Mouse (Mus musculus): Measurements from ENCODE around the gene Gm15217. TPM values are rescaled to one million over a fixed set of nuclear protein-coding genes. Genes with fewer than 3 reads are reported as not detected.

Gene Gm15217
- polyA plus RNA-seq, 1 experiment from 2014 or later, result 0.60 TPM

DNA sequence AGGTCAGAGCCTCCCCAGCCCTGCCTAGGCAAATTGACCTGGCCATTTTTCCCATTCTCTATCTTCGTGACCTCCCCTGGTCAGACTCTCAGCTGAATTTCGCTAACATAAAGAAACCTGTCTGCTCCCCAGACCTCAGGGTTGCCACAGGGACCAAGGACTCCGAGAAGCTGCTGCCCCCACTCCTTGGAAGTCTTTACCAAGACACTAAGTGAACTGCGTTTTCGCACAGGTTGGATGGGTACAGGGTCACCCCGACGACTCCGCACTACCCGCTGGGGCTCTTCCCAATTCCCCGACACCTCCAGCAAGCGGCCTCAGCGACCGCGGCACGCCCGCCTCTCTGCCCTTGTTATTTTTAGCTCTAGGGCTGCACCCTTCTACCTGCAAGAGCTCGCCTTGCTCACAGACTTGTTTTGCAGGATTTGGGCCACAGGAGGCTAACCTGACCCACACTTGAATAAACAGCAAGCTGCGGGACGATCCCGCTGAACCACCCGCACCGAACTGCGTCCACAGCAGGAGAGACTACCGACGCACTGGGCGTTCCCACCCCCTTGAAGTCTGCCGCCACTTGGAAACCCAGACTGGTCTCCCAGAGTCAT is 19.0 kb downstream of the Gm15217 start:
- ATAC-seq (ENCODE audit: insufficient number of reproducible peaks, low FRiP score), result 0 out of 2 replicates have a peak, but pooled peaks have one; percentile 6
- peaks cover 5% of the 10 kb centered on the region; the same call in 1 of the 2 replicates for H3K4me1 ChIP-seq (replicated peaks)
- peak overlapping the region; percentile 67 for H3K4me2 ChIP-seq
- H3K9me3 ChIP-seq (replicated peaks), result no peaks in the 10 kb centered on the region
- H3K27me3 ChIP-seq (replicated peaks), result peaks cover 21% of the 10 kb centered on the region
- 3% methylated on average over 27 of the region's 27 CpGs for WGBS
- no peak overlapping the region for H3K27ac ChIP-seq (ENCODE audit: poor library complexity, severe bottlenecking)
- peak overlapping the region; percentile 58; the same call in 1 of the 2 replicates for H3K9ac ChIP-seq
- H3K4me3 ChIP-seq, result peak overlapping the region; percentile 37
- H3K36me3 ChIP-seq, result no peaks in the 10 kb centered on the region

DNA sequence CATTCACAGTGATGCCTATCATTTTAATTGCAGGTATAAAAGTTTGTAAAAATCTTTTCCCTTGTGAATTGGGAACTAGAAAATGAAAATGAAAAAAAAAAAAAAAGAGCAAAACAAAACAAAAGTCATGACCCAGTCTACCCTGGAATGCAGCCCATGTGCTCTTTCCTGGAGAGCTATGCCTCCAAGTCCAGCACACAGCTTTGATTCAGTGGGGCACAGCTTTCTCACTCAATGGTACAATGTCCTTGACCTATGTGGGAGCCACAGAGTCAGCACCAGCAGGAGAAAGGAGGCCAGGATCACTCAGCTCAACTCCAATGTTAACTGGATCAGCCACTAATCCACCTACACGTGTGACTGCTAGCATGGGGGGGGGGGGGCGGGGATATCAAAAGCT is 20.7 kb downstream of the Gm15217 start:
- Histone ChIP-seq H3K9ac (no peak overlapping the region), H3K27me3 (replicated peaks) (peaks cover 21% of the 10 kb centered on the region), H3K9me3 (replicated peaks) (no peaks in the 10 kb centered on the region), H3K4me2 (no peak overlapping the region), H3K4me3 (no peak overlapping the region), H3K27ac (ENCODE audit: poor library complexity, severe bottlenecking) (no peak overlapping the region), H3K4me1 (replicated peaks) (peaks cover 5% of the 10 kb centered on the region; the same call in 1 of the 2 replicates), H3K36me3 (no peaks in the 10 kb centered on the region)
- ATAC-seq (ENCODE audit: insufficient number of reproducible peaks, low FRiP score), result no peak
- WGBS, result 65% methylated on average over 2 of the region's 2 CpGs

DNA sequence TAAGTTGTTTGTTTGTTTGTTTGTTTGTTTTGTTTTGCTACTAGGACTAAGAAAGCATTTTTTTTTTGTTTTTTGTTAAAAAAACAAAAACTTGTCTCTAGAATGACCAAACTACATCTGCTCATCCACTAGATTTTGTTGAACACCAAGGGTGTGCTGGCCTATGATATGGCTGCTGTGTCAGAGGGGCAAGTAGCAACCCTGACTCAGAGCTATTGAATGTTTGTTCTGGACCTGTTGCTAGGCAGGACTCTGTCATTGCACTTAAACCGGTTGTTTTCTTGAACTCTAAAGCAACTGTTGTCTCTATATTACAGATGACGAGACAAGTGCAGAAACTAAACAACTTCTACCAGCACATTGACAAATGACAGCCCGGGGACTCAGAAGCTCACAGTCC is 29.1 kb downstream of the Gm15217 start:
- H3K4me2 ChIP-seq, result no peak overlapping the region
- no peak for ATAC-seq (ENCODE audit: insufficient number of reproducible peaks, low FRiP score)
- no peak overlapping the region for H3K27ac ChIP-seq (ENCODE audit: poor library complexity, severe bottlenecking)
- no peaks in the 10 kb centered on the region for H3K27me3 ChIP-seq (replicated peaks)
- 0 out of 2 replicates have a peak, but pooled peaks cover 5% of the 10 kb centered on the region for H3K4me1 ChIP-seq (replicated peaks)
- 86% methylated on average over 3 of the region's 3 CpGs for WGBS
- H3K36me3 ChIP-seq, result no peaks in the 10 kb centered on the region
- H3K4me3 ChIP-seq, result no peak overlapping the region
- no peak overlapping the region for H3K9ac ChIP-seq
- H3K9me3 ChIP-seq (replicated peaks), result no peaks in the 10 kb centered on the region

DNA sequence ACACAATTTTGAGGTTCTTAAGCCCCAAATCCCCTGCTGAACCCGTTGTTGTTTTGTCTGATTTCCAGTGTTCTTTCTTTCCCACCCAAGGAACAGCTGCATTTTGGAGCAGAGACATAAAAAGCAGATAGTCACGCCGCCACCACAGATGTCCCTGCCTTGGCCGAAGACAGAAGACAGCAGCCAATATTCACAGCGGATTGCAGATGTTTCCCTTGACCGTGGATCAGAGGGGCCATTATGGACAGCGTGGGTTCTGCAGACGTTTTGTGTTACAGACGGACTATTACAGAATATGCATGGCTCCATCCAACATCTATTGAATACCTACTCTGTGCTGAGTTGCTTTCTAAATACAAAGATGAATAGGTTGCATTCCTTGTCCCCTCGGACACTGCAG is 29.8 kb downstream of the Gm15217 start:
- Histone ChIP-seq H3K9ac (no peak overlapping the region), H3K27ac (ENCODE audit: poor library complexity, severe bottlenecking) (no peak overlapping the region), H3K27me3 (replicated peaks) (no peaks in the 10 kb centered on the region), H3K36me3 (no peaks in the 10 kb centered on the region), H3K9me3 (replicated peaks) (no peaks in the 10 kb centered on the region), H3K4me3 (no peak overlapping the region), H3K4me2 (no peak overlapping the region), H3K4me1 (replicated peaks) (0 out of 2 replicates have a peak, but pooled peaks cover 5% of the 10 kb centered on the region)
- ATAC-seq (ENCODE audit: insufficient number of reproducible peaks, low FRiP score), result no peak
- 84% methylated on average over 10 of the region's 10 CpGs for WGBS

DNA sequence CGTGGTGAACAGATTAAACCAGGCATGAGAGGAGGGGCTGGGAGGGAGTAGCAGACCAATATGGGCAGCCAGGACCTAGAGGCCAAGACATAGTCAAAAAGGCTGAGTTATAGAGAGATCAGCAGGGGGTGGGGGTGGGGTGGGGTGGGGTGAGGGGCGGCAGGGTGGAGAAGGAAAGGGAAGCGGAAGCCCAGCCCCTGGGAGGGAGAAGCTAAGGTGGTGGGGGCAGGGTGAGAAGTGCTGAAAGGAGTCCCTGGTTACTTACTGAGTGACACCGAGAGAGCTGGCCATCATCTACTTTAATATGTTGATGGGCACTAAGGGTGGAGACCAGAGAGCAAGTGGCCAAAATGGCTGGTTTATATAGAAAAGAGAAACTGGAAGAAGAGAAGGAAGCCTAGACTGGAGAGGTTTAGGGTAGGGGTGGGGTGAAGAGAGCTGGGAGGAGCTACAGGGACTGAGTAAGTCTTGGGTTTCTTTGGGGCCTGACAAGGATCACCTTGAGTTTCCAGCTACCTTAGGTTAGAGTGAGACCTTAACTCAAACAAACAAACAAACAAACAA is 31.4 kb downstream of the Gm15217 start:
- no peak overlapping the region for H3K4me3 ChIP-seq
- H3K4me2 ChIP-seq, result no peak overlapping the region
- no peaks in the 10 kb centered on the region for H3K36me3 ChIP-seq
- H3K4me1 ChIP-seq (replicated peaks), result 0 out of 2 replicates have a peak, but pooled peaks cover 5% of the 10 kb centered on the region
- no peaks in the 10 kb centered on the region for H3K27me3 ChIP-seq (replicated peaks)
- ATAC-seq (ENCODE audit: insufficient number of reproducible peaks, low FRiP score), result 0 out of 2 replicates have a peak, but pooled peaks have one; percentile 15
- H3K9me3 ChIP-seq (replicated peaks), result no peaks in the 10 kb centered on the region
- no peak overlapping the region for H3K27ac ChIP-seq (ENCODE audit: poor library complexity, severe bottlenecking)
- 50% methylated on average over 4 of the region's 4 CpGs for WGBS
- no peak overlapping the region for H3K9ac ChIP-seq

DNA sequence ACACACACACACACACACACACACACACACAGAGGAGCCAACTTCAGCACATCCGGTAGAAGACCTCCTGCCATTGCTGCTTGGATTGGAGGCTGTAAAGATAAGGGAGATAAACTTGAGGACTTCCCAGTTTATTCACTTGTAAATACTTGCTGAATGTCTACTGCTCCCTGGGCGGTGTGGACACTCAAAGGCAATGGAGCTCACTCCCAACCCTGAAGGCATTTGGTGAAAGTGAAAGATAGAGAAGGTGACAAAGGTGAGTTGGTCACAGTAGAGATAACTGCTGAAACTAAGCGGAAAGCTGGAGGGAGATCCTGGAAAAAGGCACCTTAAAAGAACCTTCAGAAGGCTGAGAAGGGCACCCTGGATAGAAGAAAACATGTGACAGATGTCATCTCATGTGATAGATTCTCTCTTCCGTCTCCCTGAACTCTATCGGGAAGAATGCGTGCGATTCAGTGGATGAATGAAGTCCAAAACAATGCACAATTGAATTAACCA is 33.3 kb downstream of the Gm15217 start:
- Histone ChIP-seq H3K36me3 (no peaks in the 10 kb centered on the region), H3K4me3 (no peak overlapping the region), H3K9ac (no peak overlapping the region), H3K27ac (ENCODE audit: poor library complexity, severe bottlenecking) (no peak overlapping the region), H3K9me3 (replicated peaks) (no peaks in the 10 kb centered on the region), H3K4me2 (no peak overlapping the region), H3K4me1 (replicated peaks) (0 out of 2 replicates have a peak, but pooled peaks cover 5% of the 10 kb centered on the region), H3K27me3 (replicated peaks) (no peaks in the 10 kb centered on the region)
- 56% methylated on average over 7 of the region's 7 CpGs for WGBS
- no peak for ATAC-seq (ENCODE audit: insufficient number of reproducible peaks, low FRiP score)

DNA sequence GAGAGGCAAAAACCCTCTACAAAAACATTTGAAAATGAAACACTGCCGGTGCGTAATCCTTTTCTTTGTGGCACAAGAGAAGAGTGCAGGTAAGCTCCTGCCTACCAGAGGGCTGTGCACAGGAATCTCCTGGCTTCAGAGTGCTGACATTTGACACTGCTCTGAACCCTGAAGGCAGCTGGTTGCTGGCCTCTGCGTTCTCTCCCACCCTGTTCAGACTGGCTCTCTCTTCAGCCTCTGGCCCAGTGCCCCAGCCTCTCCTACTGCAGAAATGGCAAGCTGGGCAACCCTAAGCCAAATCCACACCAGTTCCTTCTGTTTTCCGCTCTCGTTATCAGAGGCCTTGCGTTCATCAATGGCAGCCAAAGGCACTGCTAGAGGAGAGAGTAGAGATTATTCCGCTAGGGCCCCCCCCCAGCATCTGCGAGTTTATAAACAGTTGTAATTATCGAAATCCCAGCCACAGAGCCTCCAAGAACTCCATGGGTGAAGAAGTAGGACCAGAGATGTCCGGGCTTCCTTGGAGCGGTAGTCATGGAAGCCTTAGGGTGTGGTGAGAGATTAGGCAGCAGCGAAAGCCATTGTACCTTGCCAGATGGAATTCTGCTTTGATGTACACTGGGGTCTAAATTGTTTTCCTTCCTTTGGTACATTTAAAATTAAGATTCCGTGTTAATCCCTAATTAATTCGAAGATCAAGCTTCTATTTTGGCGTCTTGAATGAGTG is 39.3 kb downstream of the Gm15217 start:
- no peaks in the 10 kb centered on the region for H3K36me3 ChIP-seq
- WGBS, result 66% methylated on average over 15 of the region's 15 CpGs
- H3K4me3 ChIP-seq, result no peak overlapping the region
- H3K4me1 ChIP-seq (replicated peaks), result peaks cover 6% of the 10 kb centered on the region
- H3K9ac ChIP-seq, result no peak overlapping the region
- ATAC-seq (ENCODE audit: insufficient number of reproducible peaks, low FRiP score), result no peak
- H3K9me3 ChIP-seq (replicated peaks), result no peaks in the 10 kb centered on the region
- H3K27me3 ChIP-seq (replicated peaks), result no peaks in the 10 kb centered on the region
- H3K4me2 ChIP-seq, result no peak overlapping the region
- no peak overlapping the region for H3K27ac ChIP-seq (ENCODE audit: poor library complexity, severe bottlenecking)

DNA sequence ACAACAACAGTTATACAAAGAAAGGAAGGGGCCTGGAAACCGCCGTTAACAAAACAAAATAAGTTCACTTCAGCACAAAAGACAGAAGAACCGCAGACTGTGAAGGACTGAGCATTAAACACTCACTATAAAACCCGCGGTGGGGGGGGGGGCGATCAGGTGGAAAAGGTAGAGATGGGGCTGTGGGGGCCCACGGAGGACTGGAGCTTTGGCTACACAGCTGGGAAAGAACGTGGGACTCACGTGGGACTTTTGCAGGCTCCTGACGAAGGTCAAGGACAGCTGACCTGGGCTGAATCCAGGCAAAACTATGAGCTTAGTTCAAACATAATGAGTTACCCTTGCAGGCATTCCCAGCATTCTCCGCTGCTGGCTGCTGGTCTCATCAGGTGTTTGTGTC is 40.1 kb downstream of the Gm15217 start:
- ATAC-seq (ENCODE audit: insufficient number of reproducible peaks, low FRiP score), result no peak
- 65% methylated on average over 11 of the region's 11 CpGs for WGBS
- H3K9me3 ChIP-seq (replicated peaks), result no peaks in the 10 kb centered on the region

DNA sequence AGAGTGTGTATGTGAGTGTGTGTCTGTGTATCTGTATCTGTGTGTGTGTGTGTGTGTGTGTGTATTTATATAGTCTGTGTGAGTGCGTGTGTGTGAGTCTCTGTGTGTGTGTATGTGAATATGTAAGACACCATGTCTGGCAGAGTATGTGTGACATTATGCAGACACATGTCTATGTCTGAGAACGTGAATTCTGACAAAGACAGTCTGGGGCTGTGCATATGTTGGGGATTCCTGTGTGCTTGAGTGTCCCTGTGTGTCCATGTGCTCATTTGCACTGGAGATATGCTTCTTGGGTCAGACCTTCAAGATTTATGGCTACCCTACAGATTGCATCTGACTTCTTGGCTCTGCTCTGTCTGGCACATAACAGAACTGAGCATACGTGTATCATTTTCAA is 42.6 kb downstream of the Gm15217 start:
- Histone ChIP-seq H3K4me1 (replicated peaks) (peaks cover 6% of the 10 kb centered on the region), H3K9ac (no peak overlapping the region), H3K36me3 (no peaks in the 10 kb centered on the region), H3K27ac (ENCODE audit: poor library complexity, severe bottlenecking) (no peak overlapping the region), H3K9me3 (replicated peaks) (no peaks in the 10 kb centered on the region), H3K4me2 (no peak overlapping the region), H3K4me3 (no peak overlapping the region), H3K27me3 (replicated peaks) (no peaks in the 10 kb centered on the region)
- WGBS, result 67% methylated on average over 3 of the region's 3 CpGs
- ATAC-seq (ENCODE audit: insufficient number of reproducible peaks, low FRiP score), result no peak

More for the DNA sequence above, 40.1 kb downstream of the Gm15217 start:
- Histone ChIP-seq H3K4me2 (no peak overlapping the region), H3K4me3 (no peak overlapping the region), H3K9ac (no peak overlapping the region), H3K4me1 (replicated peaks) (peaks cover 6% of the 10 kb centered on the region), H3K27ac (ENCODE audit: poor library complexity, severe bottlenecking) (no peak overlapping the region), H3K36me3 (no peaks in the 10 kb centered on the region), H3K27me3 (replicated peaks) (no peaks in the 10 kb centered on the region)

DNA sequence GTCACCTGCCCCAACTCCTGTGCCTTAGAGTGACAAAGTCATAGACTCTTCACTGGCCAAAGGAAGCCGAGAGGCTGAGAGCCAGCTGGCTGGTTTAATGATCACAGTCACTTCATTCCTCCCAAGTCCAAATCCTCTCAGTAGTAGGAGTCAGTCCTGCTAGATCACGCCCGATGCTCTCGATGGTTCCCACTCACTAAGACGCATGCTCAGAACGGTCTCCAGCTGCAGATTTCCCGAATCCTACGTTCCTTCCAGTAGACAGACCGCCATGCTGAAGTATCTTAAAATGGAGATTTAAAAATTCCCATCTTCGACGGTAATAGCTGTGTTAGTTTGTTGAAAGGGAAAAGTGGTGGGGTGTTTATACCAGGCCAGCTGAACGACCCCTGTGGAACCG is 48.0 kb downstream of the Gm15217 start:
- Histone ChIP-seq H3K4me2 (no peak overlapping the region), H3K36me3 (no peaks in the 10 kb centered on the region), H3K4me1 (replicated peaks) (no peaks in the 10 kb centered on the region), H3K9ac (no peak overlapping the region), H3K9me3 (replicated peaks) (no peaks in the 10 kb centered on the region), H3K27ac (ENCODE audit: poor library complexity, severe bottlenecking) (no peak overlapping the region), H3K4me3 (no peak overlapping the region), H3K27me3 (replicated peaks) (no peaks in the 10 kb centered on the region)
- 89% methylated on average over 13 of the region's 13 CpGs for WGBS
- no peak for ATAC-seq (ENCODE audit: insufficient number of reproducible peaks, low FRiP score)

DNA sequence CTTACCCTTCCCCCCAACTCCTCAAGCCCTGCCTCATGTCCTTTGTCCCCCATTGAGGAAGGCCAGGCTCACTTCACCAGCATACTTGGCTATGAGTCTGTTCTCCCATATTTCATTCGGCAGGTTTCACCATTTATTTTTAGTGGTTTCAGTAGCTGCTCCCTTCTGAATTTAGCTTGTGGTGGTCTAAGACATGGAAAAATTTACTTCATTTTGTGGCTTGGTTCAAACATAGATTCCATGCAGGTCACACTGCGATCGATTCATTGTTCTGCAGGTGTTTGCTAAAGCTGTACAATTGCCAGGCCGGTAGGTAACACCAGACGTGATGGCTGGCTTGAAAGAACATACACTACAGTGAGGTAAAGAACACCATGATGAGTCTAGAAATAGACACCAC is 51.0 kb downstream of the Gm15217 start:
- no peak overlapping the region for H3K9ac ChIP-seq
- no peak overlapping the region for H3K27ac ChIP-seq (ENCODE audit: poor library complexity, severe bottlenecking)
- 90% methylated on average over 5 of the region's 5 CpGs for WGBS
- no peaks in the 10 kb centered on the region for H3K4me1 ChIP-seq (replicated peaks)
- ATAC-seq (ENCODE audit: insufficient number of reproducible peaks, low FRiP score), result no peak
- H3K27me3 ChIP-seq (replicated peaks), result no peaks in the 10 kb centered on the region
- no peak overlapping the region for H3K4me2 ChIP-seq
- H3K9me3 ChIP-seq (replicated peaks), result no peaks in the 10 kb centered on the region
- no peaks in the 10 kb centered on the region for H3K36me3 ChIP-seq
- no peak overlapping the region for H3K4me3 ChIP-seq
